Comparison of ENCODE assay signal across 13 mouse cellular contexts in the genomic region with DNA sequence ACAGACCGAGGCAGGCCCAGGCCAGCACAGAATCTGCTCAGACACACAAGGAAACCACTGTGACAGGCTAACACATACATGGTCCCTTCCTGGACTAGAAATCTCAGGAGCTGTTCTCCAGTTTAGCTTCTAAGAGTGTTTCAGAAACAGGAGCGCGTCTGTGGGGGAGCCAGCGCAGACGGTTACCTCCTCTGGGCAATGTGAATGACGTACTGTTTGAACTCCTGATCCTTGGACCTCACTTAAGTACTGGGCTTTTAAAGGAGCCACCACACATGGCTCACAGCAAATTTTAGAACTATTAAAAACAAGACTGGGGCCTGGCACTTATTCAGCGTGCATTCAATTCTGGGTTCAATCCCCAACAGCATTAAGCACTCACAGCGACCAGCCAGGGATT. TPM values are rescaled to one million over a fixed set of nuclear protein-coding genes. Genes with fewer than 3 reads are reported as not detected.
DNase-seq lines count a peak whose midpoint lies in the region; ATAC-seq and TF ChIP-seq lines count a peak whose summit lies in the region.
"Had no signal": no experiment of that assay in that cellular context is flagged by ENCODE, and none has a peak within 500 bp of the region (broad histone marks: within the 10 kb centered on the region; RNA-seq: fewer than 3 reads in every experiment).

No protein-coding gene starts in this region.

- H3K27ac ChIP-seq in lung, embryonic 15.5 days = peak overlapping the region; percentile 48
- H3K27ac ChIP-seq in hindbrain, embryonic 13.5 days = no peak overlapping the region
- H3K27ac ChIP-seq in kidney, embryonic 14.5 days (ENCODE audit: low read depth, low read length) = no peak overlapping the region; the same call in 1 of the 2 replicates

- no peak for ATAC-seq in lung, embryonic 15.5 days (ENCODE audit: borderline replicate concordance, extremely low read depth, low FRiP score, low TSS enrichment)
- no peak for ATAC-seq in hindbrain, embryonic 13.5 days (ENCODE audit: low FRiP score)
- ATAC-seq in kidney, embryonic 14.5 days (ENCODE audit: low FRiP score, low TSS enrichment) = no peak

- H3K36me3 ChIP-seq in lung, embryonic 15.5 days = peaks cover 23% of the 10 kb centered on the region
- no peaks in the 10 kb centered on the region for H3K36me3 ChIP-seq in hindbrain, embryonic 13.5 days
- peaks cover 25% of the 10 kb centered on the region for H3K36me3 ChIP-seq in kidney, embryonic 14.5 days (ENCODE audit: control insufficient read depth, insufficient read depth, low read length)
- peaks cover 5% of the 10 kb centered on the region for H3K36me3 ChIP-seq in myocyte (ENCODE audit: control insufficient read depth, insufficient read depth)

- DNase-seq in lung, postnatal 10 days = no peak
- no peak for DNase-seq in layer of hippocampus, postnatal 14 days (ENCODE audit: low spot score in 2 of 2)
- DNase-seq in thymus, postnatal 0 days (ENCODE audit: low spot score) = no peak
- DNase-seq: cerebellum, adult 8-10 months; lung, adult 18-20 months; thymus, postnatal 36 days had no signal

- no peak overlapping the region for H3K9ac ChIP-seq in lung, embryonic 15.5 days
- peak overlapping the region; percentile 8; the same call in 1 of the 2 replicates for H3K9ac ChIP-seq in hindbrain, embryonic 13.5 days
- H3K9ac ChIP-seq in kidney, embryonic 14.5 days (ENCODE audit: low read depth, low read length) = 0 out of 2 replicates have a peak overlapping the region, but pooled peaks have one; percentile 8

- no peak overlapping the region for H3K4me3 ChIP-seq in lung, embryonic 15.5 days
- no peak overlapping the region for H3K4me3 ChIP-seq in hindbrain, embryonic 13.5 days
- no peak overlapping the region for H3K4me3 ChIP-seq in kidney, embryonic 14.5 days (ENCODE audit: low read length)
- H3K4me3 ChIP-seq in myocyte = no peak overlapping the region
- H3K4me3 ChIP-seq: erythroblast, embryonic 14.5 days had no signal

- H3K4me1 ChIP-seq in lung, embryonic 15.5 days = peaks cover 42% of the 10 kb centered on the region
- peaks cover 54% of the 10 kb centered on the region for H3K4me1 ChIP-seq in hindbrain, embryonic 13.5 days (replicated peaks)
- H3K4me1 ChIP-seq in kidney, embryonic 14.5 days (ENCODE audit: control insufficient read depth, insufficient read depth, low read length) = peaks cover 40% of the 10 kb centered on the region

- 0 out of 2 replicates have a peak overlapping the region, but pooled peaks have one; percentile 67 for H3K4me2 ChIP-seq in lung, embryonic 15.5 days
- H3K4me2 ChIP-seq in hindbrain, embryonic 13.5 days = 0 out of 2 replicates have a peak overlapping the region, but pooled peaks have one; percentile 3
- no peak overlapping the region for H3K4me2 ChIP-seq in kidney, embryonic 14.5 days (replicated peaks; ENCODE audit: low read depth, low read length)
- peak overlapping the region; percentile 12 for H3K4me2 ChIP-seq in myocyte (ENCODE audit: low read depth)

- H3K9me3 ChIP-seq in lung, embryonic 15.5 days = no peaks in the 10 kb centered on the region
- H3K9me3 ChIP-seq in hindbrain, embryonic 13.5 days = no peaks in the 10 kb centered on the region
- no peaks in the 10 kb centered on the region for H3K9me3 ChIP-seq in kidney, embryonic 14.5 days (ENCODE audit: control insufficient read depth, low read length)

- H3ac ChIP-seq in myocyte (ENCODE audit: control insufficient read depth, insufficient read length) = no peak overlapping the region

- no peak for TF ChIP-seq POLR2A in myocyte (IDR thresholded peaks at IDR 0.05; ENCODE audit: insufficient read length, low read depth)

- H3K27me3 ChIP-seq in lung, embryonic 15.5 days = no peaks in the 10 kb centered on the region
- no peaks in the 10 kb centered on the region for H3K27me3 ChIP-seq in hindbrain, embryonic 13.5 days
- no peaks in the 10 kb centered on the region for H3K27me3 ChIP-seq in kidney, embryonic 14.5 days (ENCODE audit: control insufficient read depth, insufficient read depth, low read length)
- no peaks in the 10 kb centered on the region for H3K27me3 ChIP-seq in myocyte (ENCODE audit: control insufficient read depth, insufficient read depth, insufficient read length)

- 47% methylated on average over 8 of the region's 8 CpGs for WGBS in lung, embryonic 15.5 days
- WGBS in hindbrain, embryonic 13.5 days = 46% methylated on average over 8 of the region's 8 CpGs
- 37% methylated on average over 8 of the region's 8 CpGs for WGBS in kidney, embryonic 14.5 days

- peaks cover 15% of the 10 kb centered on the region for H3K79me2 ChIP-seq in myocyte (ENCODE audit: control insufficient read depth, insufficient read depth)

TF ChIP-seq in myocyte, 11 proteins besides CTCF, POLR2A, EP300 and RAD21:
- TF ChIP-seq POLR2AphosphoS2 (IDR thresholded peaks at IDR 0.05; ENCODE audit: insufficient read length, low read depth) (no peak), REST (IDR thresholded peaks at IDR 0.05; ENCODE audit: insufficient read depth, insufficient read length) (no peak), MAX (IDR thresholded peaks at IDR 0.05; ENCODE audit: low read depth) (no peak), CEBPB (IDR thresholded peaks at IDR 0.05; ENCODE audit: insufficient read depth, poor library complexity, severe bottlenecking) (no peak), MYOD1 (IDR thresholded peaks at IDR 0.05; ENCODE audit: control insufficient read depth in 1 of 3, insufficient read length in 2 of 3, low read depth in 2 of 3) (no peak), TCF12 (IDR thresholded peaks at IDR 0.05; ENCODE audit: insufficient read depth, poor library complexity, severe bottlenecking) (no peak), E2F4 (IDR thresholded peaks at IDR 0.05; ENCODE audit: insufficient read depth) (no peak), MYOG (IDR thresholded peaks at IDR 0.05; ENCODE audit: control insufficient read depth in 1 of 3, insufficient read depth in 1 of 3, insufficient read length in 2 of 3, low read depth in 2 of 3) (no peak), TCF3 (IDR thresholded peaks at IDR 0.05; ENCODE audit: insufficient read length, low read depth) (no peak), SRF (IDR thresholded peaks at IDR 0.05; ENCODE audit: control insufficient read depth, insufficient read length, low read depth) (no peak), USF1 (IDR thresholded peaks at IDR 0.05; ENCODE audit: low read depth) (no peak)

RNA-seq across cellular contexts. Expression of a gene that starts 3.1 kb away (rescaled TPM):
- polyA plus RNA-seq in lung, embryonic 15.5 days (2015; fragmentation: Nextera tagmentation; extraction: Ambion mirVana) = 28.1 and 31.2 TPM in 2 replicates
- 8.9 and 9.1 TPM in 2 replicates for polyA plus RNA-seq in hindbrain, embryonic 13.5 days (2015; fragmentation: Nextera tagmentation; extraction: Ambion mirVana)
- polyA plus RNA-seq in kidney, embryonic 14.5 days (2014; fragmentation: Nextera tagmentation; extraction: Ambion mirVana) = 10.0 and 11.3 TPM in 2 replicates
- polyA plus RNA-seq in myocyte (2012; fragmentation: generic; extraction: Trizol) = 11.0 TPM
- 1 to 10 TPM; 7.1 to 8.0 TPM for total RNA-seq in layer of hippocampus, postnatal 14 days (2021)
- 14.7 and 16.8 TPM in 2 replicates for polyA plus RNA-seq in thymus, postnatal 0 days (2015; fragmentation: Nextera tagmentation; extraction: Ambion mirVana)

RNA-seq across cellular contexts. Expression of a gene that starts 8.0 kb away (rescaled TPM):
- 2.1 and 2.9 TPM in 2 replicates for polyA plus RNA-seq in lung, embryonic 15.5 days (2015; fragmentation: Nextera tagmentation; extraction: Ambion mirVana)
- 14.8 and 15.6 TPM in 2 replicates for polyA plus RNA-seq in hindbrain, embryonic 13.5 days (2015; fragmentation: Nextera tagmentation; extraction: Ambion mirVana)
- polyA plus RNA-seq in kidney, embryonic 14.5 days (2014; fragmentation: Nextera tagmentation; extraction: Ambion mirVana) = 2.4 and 2.5 TPM in 2 replicates
- 0.12 TPM for polyA plus RNA-seq in myocyte (2012; fragmentation: generic; extraction: Trizol)
- 10 to 100 TPM; 27.7 to 28.0 TPM for total RNA-seq in layer of hippocampus, postnatal 14 days (2021)
- polyA plus RNA-seq in thymus, postnatal 0 days (2015; fragmentation: Nextera tagmentation; extraction: Ambion mirVana) = 5.1 TPM in 2 replicates
- total RNA-seq: neutrophil, adult 5-6 weeks had no signal

RNA-seq across cellular contexts. Expression of a gene that starts 15.1 kb away (rescaled TPM):
- 0.20 and 0.22 TPM in 2 replicates for polyA plus RNA-seq in lung, embryonic 15.5 days (2015; fragmentation: Nextera tagmentation; extraction: Ambion mirVana)
- 0.43 and 0.55 TPM in 2 replicates for polyA plus RNA-seq in hindbrain, embryonic 13.5 days (2015; fragmentation: Nextera tagmentation; extraction: Ambion mirVana)
- polyA plus RNA-seq in kidney, embryonic 14.5 days (2014; fragmentation: Nextera tagmentation; extraction: Ambion mirVana) = not detected in 2 replicates
- polyA plus RNA-seq in myocyte (2012; fragmentation: generic; extraction: Trizol) = 0.17 TPM
- total RNA-seq in layer of hippocampus, postnatal 14 days (2021) = not detected
- 0.09 and 0.10 TPM in 2 replicates for polyA plus RNA-seq in thymus, postnatal 0 days (2015; fragmentation: Nextera tagmentation; extraction: Ambion mirVana)
- total RNA-seq: heart, adult 8-10 months; neutrophil, adult 5-6 weeks had no signal

RNA-seq across cellular contexts. Expression of a gene that starts 19.8 kb away (rescaled TPM):
- 0.81 and 0.91 TPM in 2 replicates for polyA plus RNA-seq in lung, embryonic 15.5 days (2015; fragmentation: Nextera tagmentation; extraction: Ambion mirVana)
- 1.5 and 1.7 TPM in 2 replicates for polyA plus RNA-seq in hindbrain, embryonic 13.5 days (2015; fragmentation: Nextera tagmentation; extraction: Ambion mirVana)
- 0.54 and 0.89 TPM in 2 replicates for polyA plus RNA-seq in kidney, embryonic 14.5 days (2014; fragmentation: Nextera tagmentation; extraction: Ambion mirVana)
- 22.9 TPM for polyA plus RNA-seq in myocyte (2012; fragmentation: generic; extraction: Trizol)
- total RNA-seq in layer of hippocampus, postnatal 14 days (2021) = 1 to 10 TPM; 1.0 to 1.4 TPM
- 1.1 and 2.6 TPM in 2 replicates for polyA plus RNA-seq in thymus, postnatal 0 days (2015; fragmentation: Nextera tagmentation; extraction: Ambion mirVana)
- total RNA-seq: heart, adult 8-10 months had no signal
- polyA plus RNA-seq: erythroblast, embryonic 14.5 days had no signal

RNA-seq across cellular contexts. Expression of a gene that starts 36.9 kb away (rescaled TPM):
- polyA plus RNA-seq in lung, embryonic 15.5 days (2015; fragmentation: Nextera tagmentation; extraction: Ambion mirVana) = 26.4 and 29.1 TPM in 2 replicates
- polyA plus RNA-seq in hindbrain, embryonic 13.5 days (2015; fragmentation: Nextera tagmentation; extraction: Ambion mirVana) = 14.2 and 16.8 TPM in 2 replicates
- polyA plus RNA-seq in kidney, embryonic 14.5 days (2014; fragmentation: Nextera tagmentation; extraction: Ambion mirVana) = 20.4 and 25.9 TPM in 2 replicates
- polyA plus RNA-seq in myocyte (2012; fragmentation: generic; extraction: Trizol) = 12.5 TPM
- 10 to 100 TPM; 17.2 to 19.8 TPM for total RNA-seq in layer of hippocampus, postnatal 14 days (2021)
- polyA plus RNA-seq in thymus, postnatal 0 days (2015; fragmentation: Nextera tagmentation; extraction: Ambion mirVana) = 51.8 and 52.1 TPM in 2 replicates
